Mouse (Mus musculus): ENCODE data around the gene Slc27a4. TPM values are rescaled to one million over a fixed set of nuclear protein-coding genes. Genes with fewer than 3 reads are reported as not detected.

Gene Slc27a4
- polyA plus RNA-seq, 1 experiment = 8.7 TPM

DNA sequence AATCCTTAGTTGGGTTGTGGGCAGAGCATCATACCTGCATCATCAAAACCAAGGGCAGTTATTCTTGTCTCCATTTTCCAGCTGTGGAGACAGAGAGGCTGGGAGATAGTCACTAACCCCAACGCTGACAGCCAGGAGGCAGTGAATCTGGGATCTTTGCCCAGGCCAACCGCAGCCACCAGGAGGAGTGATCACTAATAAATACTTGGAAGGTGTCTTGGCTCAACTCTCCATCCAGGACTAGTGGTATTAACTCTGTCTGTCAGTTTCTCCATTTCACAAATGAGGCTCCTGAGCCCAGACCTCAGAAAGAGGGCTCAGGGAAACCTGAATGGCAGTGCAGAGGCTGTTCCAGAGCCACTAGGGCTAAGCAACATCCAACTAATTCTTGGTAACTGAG is 54.9 kb downstream of the Slc27a4 start:
- Histone ChIP-seq H3K4me1 (ENCODE audit: control insufficient read depth, insufficient read depth, low read length) (no peaks in the 10 kb centered on the region), H3K27ac (ENCODE audit: insufficient read depth, low read length) (no peak overlapping the region), H3K9ac (ENCODE audit: low read depth, poor library complexity, severe bottlenecking) (no peak overlapping the region), H3K27me3 (ENCODE audit: control insufficient read depth, insufficient read depth, low read length, poor library complexity, severe bottlenecking) (no peaks in the 10 kb centered on the region), H3K36me3 (ENCODE audit: control insufficient read depth, insufficient read depth, low read length, poor library complexity, severe bottlenecking) (no peaks in the 10 kb centered on the region), H3K9me3 (replicated peaks; ENCODE audit: control insufficient read depth, insufficient read depth, low read length, poor library complexity, severe bottlenecking) (no peaks in the 10 kb centered on the region), H3K4me3 (ENCODE audit: low read depth, low read length) (no peak overlapping the region)
- no peak for TF ChIP-seq POLR2A (IDR thresholded peaks at IDR 0.05; ENCODE audit: insufficient read depth, low read length)
- no peak for TF ChIP-seq EP300 (IDR thresholded peaks at IDR 0.05; ENCODE audit: insufficient read depth, low read depth, low read length)
- TF ChIP-seq CTCF (IDR thresholded peaks at IDR 0.05; ENCODE audit: low read depth, low read length) = no peak

DNA sequence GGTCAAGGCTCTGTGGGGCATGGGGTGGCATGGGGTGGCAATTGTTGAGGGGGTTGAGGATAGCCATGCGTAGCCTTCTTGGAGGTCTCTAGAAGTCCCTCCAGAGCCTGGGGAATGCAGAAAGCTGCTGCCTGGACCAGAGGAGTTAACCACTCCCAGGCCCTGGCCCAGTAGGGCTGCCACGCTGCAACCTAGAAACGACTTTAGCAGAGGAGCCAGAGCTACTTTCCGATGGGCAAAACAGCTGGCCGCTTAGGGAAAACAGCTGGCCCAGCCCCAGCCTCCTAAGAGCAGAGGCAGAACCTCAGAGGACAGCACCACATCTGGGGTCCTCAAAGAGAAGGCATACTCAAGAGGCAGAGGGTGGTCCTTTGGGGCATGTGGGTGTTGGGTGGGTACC is 55.5 kb downstream of the Slc27a4 start:
- Histone ChIP-seq H3K9me3 (replicated peaks; ENCODE audit: control insufficient read depth, insufficient read depth, low read length, poor library complexity, severe bottlenecking) (no peaks in the 10 kb centered on the region), H3K4me3 (ENCODE audit: low read depth, low read length) (no peak overlapping the region), H3K9ac (ENCODE audit: low read depth, poor library complexity, severe bottlenecking) (no peak overlapping the region), H3K27ac (ENCODE audit: insufficient read depth, low read length) (no peak overlapping the region), H3K4me1 (ENCODE audit: control insufficient read depth, insufficient read depth, low read length) (no peaks in the 10 kb centered on the region), H3K36me3 (ENCODE audit: control insufficient read depth, insufficient read depth, low read length, poor library complexity, severe bottlenecking) (no peaks in the 10 kb centered on the region), H3K27me3 (ENCODE audit: control insufficient read depth, insufficient read depth, low read length, poor library complexity, severe bottlenecking) (no peaks in the 10 kb centered on the region)
- no peak for TF ChIP-seq CTCF (IDR thresholded peaks at IDR 0.05; ENCODE audit: low read depth, low read length)

DNA sequence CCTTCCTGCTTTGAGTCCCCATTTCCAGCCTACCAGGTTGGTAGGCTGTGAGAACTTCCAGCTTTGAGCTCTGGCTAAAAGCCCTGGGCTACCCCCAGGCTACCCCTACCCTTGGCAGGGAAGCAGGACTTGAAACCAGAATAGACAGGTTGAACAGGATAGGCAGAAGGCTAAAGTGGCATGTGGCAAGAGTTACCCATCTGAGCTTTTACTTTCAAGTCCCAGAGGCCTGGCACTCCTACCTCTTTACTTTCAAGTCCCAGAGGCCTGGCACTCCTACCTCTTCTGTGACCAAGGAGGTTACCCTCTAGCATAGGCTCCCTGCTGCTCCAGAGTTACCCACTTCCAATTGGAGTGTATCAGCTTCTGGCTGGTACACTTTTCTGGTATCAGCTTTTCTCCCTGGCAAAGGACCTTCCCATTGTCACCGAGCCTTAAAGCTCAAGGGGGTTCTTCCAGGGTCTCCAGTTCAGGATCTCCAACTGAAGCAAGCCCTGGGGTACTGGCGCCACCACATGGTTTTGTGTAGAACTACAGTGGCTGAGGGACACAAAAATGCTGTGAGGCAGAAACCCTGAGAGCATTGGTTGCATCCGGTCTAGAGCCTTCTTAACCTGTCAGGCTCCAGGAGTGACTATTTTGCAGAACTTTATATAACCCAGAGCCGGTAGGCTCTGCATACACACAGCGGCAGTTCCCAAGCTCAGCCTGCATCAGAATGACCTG is 56.5 kb downstream of the Slc27a4 start:
- Histone ChIP-seq H3K4me3 (ENCODE audit: low read depth, low read length) (no peak overlapping the region), H3K4me1 (ENCODE audit: control insufficient read depth, insufficient read depth, low read length) (no peaks in the 10 kb centered on the region), H3K36me3 (ENCODE audit: control insufficient read depth, insufficient read depth, low read length, poor library complexity, severe bottlenecking) (no peaks in the 10 kb centered on the region), H3K9me3 (replicated peaks; ENCODE audit: control insufficient read depth, insufficient read depth, low read length, poor library complexity, severe bottlenecking) (no peaks in the 10 kb centered on the region), H3K9ac (ENCODE audit: low read depth, poor library complexity, severe bottlenecking) (no peak overlapping the region), H3K27ac (ENCODE audit: insufficient read depth, low read length) (no peak overlapping the region), H3K27me3 (ENCODE audit: control insufficient read depth, insufficient read depth, low read length, poor library complexity, severe bottlenecking) (no peaks in the 10 kb centered on the region)
- TF ChIP-seq POLR2A (IDR thresholded peaks at IDR 0.05; ENCODE audit: insufficient read depth, low read length) (no peak), CTCF (IDR thresholded peaks at IDR 0.05; ENCODE audit: low read depth, low read length) (peak; percentile 90)

DNA sequence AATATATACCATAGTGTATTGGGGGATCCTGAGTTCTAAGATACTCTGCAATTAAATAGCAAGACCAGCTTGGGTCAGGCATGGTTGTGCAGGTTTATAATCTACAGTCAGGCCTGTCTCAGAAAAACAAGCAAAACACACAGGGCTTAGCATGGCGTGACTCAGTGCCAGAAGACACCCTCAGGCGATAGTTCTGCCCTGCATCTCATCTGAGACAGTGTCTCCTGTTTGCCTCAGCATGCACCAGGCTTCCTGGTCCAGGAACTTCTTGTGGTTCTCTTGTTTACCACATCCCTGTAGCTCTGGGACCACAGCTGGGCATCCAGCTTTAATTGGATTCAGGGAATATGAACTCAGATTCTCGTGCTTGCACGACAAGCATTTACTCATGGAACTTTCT is 62.7 kb downstream of the Slc27a4 start:
- Histone ChIP-seq H3K9me3 (replicated peaks; ENCODE audit: control insufficient read depth, insufficient read depth, low read length, poor library complexity, severe bottlenecking) (no peaks in the 10 kb centered on the region), H3K4me3 (ENCODE audit: low read depth, low read length) (no peak overlapping the region), H3K4me1 (ENCODE audit: control insufficient read depth, insufficient read depth, low read length) (no peaks in the 10 kb centered on the region), H3K9ac (ENCODE audit: low read depth, poor library complexity, severe bottlenecking) (no peak overlapping the region), H3K27me3 (ENCODE audit: control insufficient read depth, insufficient read depth, low read length, poor library complexity, severe bottlenecking) (no peaks in the 10 kb centered on the region), H3K36me3 (ENCODE audit: control insufficient read depth, insufficient read depth, low read length, poor library complexity, severe bottlenecking) (no peaks in the 10 kb centered on the region), H3K27ac (ENCODE audit: insufficient read depth, low read length) (no peak overlapping the region)
- no peak for TF ChIP-seq CTCF (IDR thresholded peaks at IDR 0.05; ENCODE audit: low read depth, low read length)
- no peak for TF ChIP-seq EP300 (IDR thresholded peaks at IDR 0.05; ENCODE audit: insufficient read depth, low read depth, low read length)
- TF ChIP-seq POLR2A (IDR thresholded peaks at IDR 0.05; ENCODE audit: insufficient read depth, low read length) = no peak

Other genes starting within 250 kb of the Slc27a4 start
- gene Rapgef1, start 182.9 kb upstream of the Slc27a4 start, polyA plus RNA-seq (2011; ENCODE audit: insufficient read depth, insufficient read length, low read depth, missing spikeins) = 35.0 and 37.0 TPM in 2 replicates
- gene Gm13420, start 50.9 kb upstream of the Slc27a4 start, polyA plus RNA-seq (2011; ENCODE audit: insufficient read depth, insufficient read length, low read depth, missing spikeins) = 0.75 TPM in 1 of 2 replicates, not detected in the other
- not detected in 2 replicates for gene Gm13547, start 43.3 kb upstream of the Slc27a4 start, polyA plus RNA-seq (2011; ENCODE audit: insufficient read depth, insufficient read length, low read depth, missing spikeins)
- gene Coq4, start 15.1 kb upstream of the Slc27a4 start, polyA plus RNA-seq (2011; ENCODE audit: insufficient read depth, insufficient read length, low read depth, missing spikeins) = 8.5 and 21.5 TPM in 2 replicates
- 52.4 and 54.9 TPM in 2 replicates for gene Trub2, start 14.1 kb upstream of the Slc27a4 start, polyA plus RNA-seq (2011; ENCODE audit: insufficient read depth, insufficient read length, low read depth, missing spikeins)
- gene Urm1, start 17.4 kb downstream of the Slc27a4 start, polyA plus RNA-seq (2011; ENCODE audit: insufficient read depth, insufficient read length, low read depth, missing spikeins) = 31.0 and 32.8 TPM in 2 replicates
- gene Cercam, start 66.5 kb downstream of the Slc27a4 start, polyA plus RNA-seq (2011; ENCODE audit: insufficient read depth, insufficient read length, low read depth, missing spikeins) = 24.6 and 25.9 TPM in 2 replicates
- gene Odf2, start 86.6 kb downstream of the Slc27a4 start, polyA plus RNA-seq (2011; ENCODE audit: insufficient read depth, insufficient read length, low read depth, missing spikeins) = 241 and 257 TPM in 2 replicates
- 56.4 and 59.7 TPM in 2 replicates for gene Gle1, start 132.8 kb downstream of the Slc27a4 start, polyA plus RNA-seq (2011; ENCODE audit: insufficient read depth, insufficient read length, low read depth, missing spikeins)
- 200 and 235 TPM in 2 replicates for gene Sptan1, start 162.9 kb downstream of the Slc27a4 start, polyA plus RNA-seq (2011; ENCODE audit: insufficient read depth, insufficient read length, low read depth, missing spikeins)
- gene Wdr34, start 246.2 kb downstream of the Slc27a4 start, polyA plus RNA-seq (2011; ENCODE audit: insufficient read depth, insufficient read length, low read depth, missing spikeins) = 20.6 and 22.2 TPM in 2 replicates

Measured in ES-Bruce4 (cell line).